Mouse (Mus musculus): ENCODE measurements around the gene C1qbp.

DNA sequence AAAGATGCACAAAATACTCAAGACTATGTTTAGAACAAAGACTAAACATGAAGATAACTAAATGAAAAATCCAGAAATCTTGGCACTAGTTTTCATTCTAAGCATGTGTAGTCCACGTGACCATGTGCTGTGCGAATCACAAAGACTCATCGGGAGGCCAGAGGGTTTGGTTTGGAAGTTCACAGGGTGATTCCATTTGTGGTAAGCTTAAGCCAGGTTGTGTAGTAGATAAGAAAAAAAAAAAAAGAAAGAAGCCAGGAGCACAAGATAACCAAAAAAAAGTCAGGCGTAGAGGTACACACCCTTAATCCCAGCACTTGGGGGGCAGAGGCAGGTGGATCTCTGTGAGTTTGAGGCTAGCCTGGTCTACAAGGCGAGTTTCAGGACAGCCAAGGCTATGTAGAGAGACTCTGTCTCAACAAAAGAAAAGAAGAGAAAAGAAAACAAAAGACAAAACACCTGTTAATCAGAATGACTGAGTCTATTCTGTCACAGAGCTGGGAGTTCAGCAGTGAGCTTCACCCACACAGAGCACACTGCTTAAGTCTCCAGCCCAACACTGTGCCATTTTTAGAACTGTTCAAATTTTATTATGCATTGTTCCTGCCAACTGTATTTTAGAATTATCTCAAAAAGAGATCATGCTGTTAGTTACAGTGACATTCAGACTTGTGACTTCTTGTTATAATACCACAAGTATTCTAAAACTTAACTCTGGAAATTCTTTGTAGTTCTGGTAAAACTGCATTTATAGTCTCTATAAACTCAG, 21.9 kb downstream of the C1qbp start:
- TF ChIP-seq POLR2A (IDR thresholded peaks at IDR 0.05; ENCODE audit: low read depth, low read length): no peak
- no peak for TF ChIP-seq CTCF (IDR thresholded peaks at IDR 0.05; ENCODE audit: extremely low read depth, insufficient read depth, insufficient read length, insufficient replicate concordance)
